24 mouse cellular contexts compared by ENCODE assay signal in genomic region chr5:102171808-102172207, GRCm38 (mm10).
DNase-seq lines count a peak whose midpoint lies in the region; ATAC-seq and TF ChIP-seq lines count a peak whose summit lies in the region.
"Had no signal": no experiment of that assay in that cellular context is flagged by ENCODE, and none has a peak within 500 bp of the region (broad histone marks: within the 10 kb centered on the region; RNA-seq: fewer than 3 reads in every experiment).

No protein-coding gene starts in this region.

- 82% methylated on average over 2 of the region's 3 CpGs for WGBS in forebrain, embryonic 14.5 days
- WGBS in forebrain, embryonic 10.5 days, result 64% methylated on average over 3 of the region's 3 CpGs
- WGBS in midbrain, embryonic 11.5 days, result 93% methylated on average over 2 of the region's 3 CpGs
- whole genome bisulfite sequencing in midbrain, embryonic 16.5 days, result 73% methylated on average over 2 of the region's 3 CpGs

- H3K4me3 ChIP-seq in forebrain, embryonic 14.5 days (ENCODE audit: low read depth, low read length), result no peak overlapping the region
- H3K4me3 ChIP-seq in forebrain, embryonic 10.5 days, result no peak overlapping the region
- no peak overlapping the region for H3K4me3 ChIP-seq in midbrain, embryonic 11.5 days (ENCODE audit: low read depth, low read length)
- no peak overlapping the region for H3K4me3 ChIP-seq in midbrain, embryonic 16.5 days (ENCODE audit: low read depth, low read length)
- H3K4me3 ChIP-seq in layer of hippocampus, adult 2 months, result no peak overlapping the region
- H3K4me3 ChIP-seq: embryonic facial prominence, embryonic 12.5 days; erythroblast, embryonic 14.5 days; left cerebral cortex, adult 2 months; liver, embryonic 13.5 days; midbrain, embryonic 12.5 days had no signal

- H3K4me1 ChIP-seq in forebrain, embryonic 14.5 days (ENCODE audit: control insufficient read depth, insufficient read depth, low read length), result no peaks in the 10 kb centered on the region
- H3K4me1 ChIP-seq in forebrain, embryonic 10.5 days, result peaks cover 9% of the 10 kb centered on the region
- 0 out of 2 replicates have a peak, but pooled peaks cover 3% of the 10 kb centered on the region for H3K4me1 ChIP-seq in midbrain, embryonic 11.5 days (ENCODE audit: control insufficient read depth, insufficient read depth, low read length)
- no peaks in the 10 kb centered on the region for H3K4me1 ChIP-seq in midbrain, embryonic 16.5 days (ENCODE audit: control insufficient read depth, insufficient read depth, low read length)
- H3K4me1 ChIP-seq: liver, embryonic 13.5 days; midbrain, embryonic 12.5 days had no signal

- no peak overlapping the region for H3K27ac ChIP-seq in forebrain, embryonic 14.5 days (ENCODE audit: low read depth, low read length)
- no peak overlapping the region for H3K27ac ChIP-seq in forebrain, embryonic 10.5 days
- no peak overlapping the region for H3K27ac ChIP-seq in midbrain, embryonic 11.5 days (ENCODE audit: low read depth, low read length)
- no peak overlapping the region for H3K27ac ChIP-seq in midbrain, embryonic 16.5 days (ENCODE audit: low read length)
- no peak overlapping the region for H3K27ac ChIP-seq in layer of hippocampus, adult 2 months
- H3K27ac ChIP-seq: embryonic facial prominence, embryonic 12.5 days; left cerebral cortex, adult 2 months; liver, embryonic 13.5 days; midbrain, embryonic 12.5 days had no signal

- H3K4me2 ChIP-seq in forebrain, embryonic 14.5 days (ENCODE audit: low read length), result no peak overlapping the region
- no peak overlapping the region for H3K4me2 ChIP-seq in midbrain, embryonic 11.5 days
- no peak overlapping the region for H3K4me2 ChIP-seq in midbrain, embryonic 16.5 days (ENCODE audit: low read length)
- H3K4me2 ChIP-seq: embryonic facial prominence, embryonic 12.5 days; heart, embryonic 11.5 days; liver, embryonic 13.5 days; midbrain, embryonic 12.5 days had no signal

- no peaks in the 10 kb centered on the region for H3K9me3 ChIP-seq in forebrain, embryonic 14.5 days (replicated peaks; ENCODE audit: control insufficient read depth, low read length)
- no peaks in the 10 kb centered on the region for H3K9me3 ChIP-seq in forebrain, embryonic 10.5 days
- no peaks in the 10 kb centered on the region for H3K9me3 ChIP-seq in midbrain, embryonic 11.5 days (ENCODE audit: control insufficient read depth, low read length)
- no peaks in the 10 kb centered on the region for H3K9me3 ChIP-seq in midbrain, embryonic 16.5 days (replicated peaks; ENCODE audit: control insufficient read depth, low read length, poor library complexity, severe bottlenecking)
- H3K9me3 ChIP-seq: embryonic facial prominence, embryonic 12.5 days; liver, embryonic 13.5 days; midbrain, embryonic 12.5 days had no signal

- peak; percentile 92 for ATAC-seq in forebrain, embryonic 14.5 days
- no peak for ATAC-seq in midbrain, embryonic 11.5 days (ENCODE audit: low FRiP score)
- no peak for ATAC-seq in midbrain, embryonic 16.5 days
- no peak for ATAC-seq in frontal cortex, adult (ENCODE audit: low TSS enrichment)
- ATAC-seq: CD4-positive, CD25-positive, alpha-beta regulatory T cell, adult 4 months had no signal

- H3K36me3 ChIP-seq in forebrain, embryonic 14.5 days (ENCODE audit: control insufficient read depth, insufficient read depth, low read length), result no peaks in the 10 kb centered on the region
- no peaks in the 10 kb centered on the region for H3K36me3 ChIP-seq in forebrain, embryonic 10.5 days (replicated peaks)
- H3K36me3 ChIP-seq in midbrain, embryonic 11.5 days (ENCODE audit: control insufficient read depth, insufficient read depth, low read length), result no peaks in the 10 kb centered on the region
- no peaks in the 10 kb centered on the region for H3K36me3 ChIP-seq in midbrain, embryonic 16.5 days (ENCODE audit: control insufficient read depth, insufficient read depth, low read length)
- H3K36me3 ChIP-seq: embryonic facial prominence, embryonic 12.5 days; liver, embryonic 13.5 days; midbrain, embryonic 12.5 days had no signal

- no peak overlapping the region for H3K9ac ChIP-seq in forebrain, embryonic 14.5 days (ENCODE audit: low read length)
- no peak overlapping the region for H3K9ac ChIP-seq in midbrain, embryonic 11.5 days (ENCODE audit: low read length)
- no peak overlapping the region for H3K9ac ChIP-seq in midbrain, embryonic 16.5 days (ENCODE audit: low read depth, low read length)
- H3K9ac ChIP-seq: embryonic facial prominence, embryonic 12.5 days; liver, embryonic 13.5 days; midbrain, embryonic 12.5 days had no signal

- no peak for TF ChIP-seq CTCF in layer of hippocampus, adult 2 months (conservative IDR thresholded peaks at IDR 0.05)

- DNase-seq in forebrain, embryonic 14.5 days (ENCODE audit: low spot score), result peak; percentile 83
- no peak for DNase-seq in forebrain, embryonic 10.5 days (ENCODE audit: extremely low spot score, low spot score)
- peak; percentile 39 for DNase-seq in midbrain, embryonic 11.5 days (ENCODE audit: low spot score, missing footprints)
- DNase-seq in layer of hippocampus, adult 2 months (ENCODE audit: low spot score in 2 of 2), result peak; percentile 23 to 47
- peak; percentile 22 for DNase-seq in retina, embryonic 14.5 days (ENCODE audit: low spot score)
- DNase-seq in thymus, postnatal 36 days, result no peak
- DNase-seq: adrenal gland, postnatal 25 days; cerebellum, adult 11 months; cerebellum, postnatal 14 days; gastrocnemius, postnatal 10 days; kidney, adult 11 months; kidney, postnatal 4 days; liver, embryonic 13.5 days; lung, adult 2 months; lung, postnatal 14 days; thymus, postnatal 25 days had no signal

- H3K27me3 ChIP-seq in forebrain, embryonic 14.5 days (replicated peaks; ENCODE audit: control insufficient read depth, insufficient read depth, low read length), result no peaks in the 10 kb centered on the region
- H3K27me3 ChIP-seq in forebrain, embryonic 10.5 days (ENCODE audit: poor library complexity, severe bottlenecking), result no peaks in the 10 kb centered on the region
- H3K27me3 ChIP-seq in midbrain, embryonic 11.5 days (ENCODE audit: control insufficient read depth, insufficient read depth, low read length), result no peaks in the 10 kb centered on the region
- H3K27me3 ChIP-seq in midbrain, embryonic 16.5 days (ENCODE audit: control insufficient read depth, insufficient read depth, low read depth, low read length), result no peaks in the 10 kb centered on the region
- H3K27me3 ChIP-seq: embryonic facial prominence, embryonic 12.5 days; liver, embryonic 13.5 days; midbrain, embryonic 12.5 days had no signal

Comparison
In these comparisons a context has a peak if more than half of its experiments do, and no peak if none do; other contexts are left out.
1. DNase-seq: peak in forebrain, embryonic 14.5 days (single experiment), midbrain, embryonic 11.5 days (single experiment), layer of hippocampus, adult 2 months (2 of 2) and retina, embryonic 14.5 days (single experiment); none in forebrain, embryonic 10.5 days (single experiment) and thymus, postnatal 36 days (0 of 2).